In genomic region chr1:72914815-72915214, GRCm38 (mm10) we compare ENCODE assay signal across 9 mouse cellular contexts. TPM values are rescaled to one million over a fixed set of nuclear protein-coding genes. Genes with fewer than 3 reads are reported as not detected.
A peak's percentile ranks its signal among the peaks of the same experiment; 100 is the strongest.
DNase-seq lines count a peak whose midpoint lies in the region; ATAC-seq and TF ChIP-seq lines count a peak whose summit lies in the region.
"Had no signal": no experiment of that assay in that cellular context is flagged by ENCODE, and none has a peak within 500 bp of the region (broad histone marks: within the 10 kb centered on the region; RNA-seq: fewer than 3 reads in every experiment).

No protein-coding gene starts in this region.

- H3K9me3 ChIP-seq in intestine, embryonic 14.5 days (ENCODE audit: control insufficient read depth, low read length) = no peaks in the 10 kb centered on the region
- no peaks in the 10 kb centered on the region for H3K9me3 ChIP-seq in intestine, postnatal 0 days (ENCODE audit: control insufficient read depth)
- H3K9me3 ChIP-seq in limb, embryonic 10.5 days (replicated peaks) = no peaks in the 10 kb centered on the region
- no peaks in the 10 kb centered on the region for H3K9me3 ChIP-seq in liver, embryonic 11.5 days (ENCODE audit: control insufficient read depth, low read length)
- H3K9me3 ChIP-seq: embryonic facial prominence, embryonic 15.5 days had no signal

- H3K9ac ChIP-seq in intestine, embryonic 14.5 days (ENCODE audit: low read length) = no peak overlapping the region
- no peak overlapping the region for H3K9ac ChIP-seq in intestine, postnatal 0 days (ENCODE audit: low read depth, low read length)
- no peak overlapping the region for H3K9ac ChIP-seq in liver, embryonic 11.5 days (ENCODE audit: low read depth, low read length)
- H3K9ac ChIP-seq: embryonic facial prominence, embryonic 15.5 days had no signal

- WGBS in intestine, embryonic 14.5 days = 28% methylated on average over 6 of the region's 6 CpGs
- WGBS in intestine, postnatal 0 days = 44% methylated on average over 6 of the region's 6 CpGs
- WGBS in limb, embryonic 10.5 days = 66% methylated on average over 6 of the region's 6 CpGs
- WGBS in liver, embryonic 11.5 days = 56% methylated on average over 6 of the region's 6 CpGs

- ATAC-seq in intestine, embryonic 14.5 days (replicated peaks; ENCODE audit: low FRiP score, low TSS enrichment, low read depth) = no peak
- ATAC-seq in intestine, postnatal 0 days = no peak
- ATAC-seq in liver, embryonic 11.5 days (replicated peaks; ENCODE audit: low FRiP score) = no peak; the same call in 1 of the 2 replicates

- DNase-seq in intestine, embryonic 14.5 days (ENCODE audit: low spot score) = peak; percentile 49
- peak; percentile 31 for DNase-seq in brain, embryonic 14.5 days (ENCODE audit: low read depth)
- DNase-seq in heart, postnatal 4 days = peak; percentile 38
- peak; percentile 21 for DNase-seq in left cerebral cortex, postnatal 4 days
- DNase-seq in limb, embryonic 10.5 days (ENCODE audit: low spot score) = no peak
- DNase-seq in spleen, postnatal 14 days (ENCODE audit: low spot score in 2 of 2) = no peak
- DNase-seq in liver, embryonic 11.5 days (ENCODE audit: low spot score) = no peak

- no peak for TF ChIP-seq CTCF in intestine, postnatal 0 days (IDR thresholded peaks at IDR 0.05; ENCODE audit: low read depth)
- no peak for TF ChIP-seq CTCF in brain, embryonic 14.5 days (IDR thresholded peaks at IDR 0.05; ENCODE audit: borderline replicate concordance, extremely low read depth, insufficient read depth, insufficient read length)

- H3K27ac ChIP-seq in intestine, embryonic 14.5 days (ENCODE audit: low read depth) = peak overlapping the region; percentile 22
- no peak overlapping the region for H3K27ac ChIP-seq in intestine, postnatal 0 days (ENCODE audit: low read depth, low read length)
- H3K27ac ChIP-seq in limb, embryonic 10.5 days = no peak overlapping the region
- H3K27ac ChIP-seq in liver, embryonic 11.5 days (ENCODE audit: low read depth, low read length) = no peak overlapping the region
- H3K27ac ChIP-seq: embryonic facial prominence, embryonic 15.5 days had no signal

- TF ChIP-seq POLR2A in brain, embryonic 14.5 days (IDR thresholded peaks at IDR 0.05; ENCODE audit: borderline replicate concordance, extremely low read depth, insufficient read depth, insufficient read length, poor library complexity, severe bottlenecking) = no peak

- H3K27me3 ChIP-seq in intestine, embryonic 14.5 days (replicated peaks; ENCODE audit: control insufficient read depth, insufficient read depth, low read length) = no peaks in the 10 kb centered on the region
- H3K27me3 ChIP-seq in intestine, postnatal 0 days (replicated peaks; ENCODE audit: control insufficient read depth, insufficient read depth, low read length) = no peaks in the 10 kb centered on the region
- H3K27me3 ChIP-seq in limb, embryonic 10.5 days (ENCODE audit: low read depth, poor library complexity, severe bottlenecking) = no peaks in the 10 kb centered on the region
- H3K27me3 ChIP-seq in liver, embryonic 11.5 days (replicated peaks; ENCODE audit: control insufficient read depth, insufficient read depth, low read length) = no peaks in the 10 kb centered on the region
- H3K27me3 ChIP-seq: embryonic facial prominence, embryonic 15.5 days had no signal

- no peak overlapping the region for H3K4me3 ChIP-seq in intestine, embryonic 14.5 days (ENCODE audit: low read depth, low read length)
- H3K4me3 ChIP-seq in intestine, postnatal 0 days (ENCODE audit: low read depth, low read length) = no peak overlapping the region
- H3K4me3 ChIP-seq in limb, embryonic 10.5 days = no peak overlapping the region
- no peak overlapping the region for H3K4me3 ChIP-seq in liver, embryonic 11.5 days (ENCODE audit: low read depth, low read length)
- H3K4me3 ChIP-seq: embryonic facial prominence, embryonic 15.5 days had no signal

- peaks cover 6% of the 10 kb centered on the region; the same call in 1 of the 2 replicates for H3K4me1 ChIP-seq in intestine, embryonic 14.5 days (replicated peaks; ENCODE audit: control insufficient read depth, insufficient read depth, low read length)
- H3K4me1 ChIP-seq in intestine, postnatal 0 days (replicated peaks; ENCODE audit: control insufficient read depth, insufficient read depth, low read length) = 0 out of 2 replicates have a peak, but pooled peaks cover 4% of the 10 kb centered on the region
- no peaks in the 10 kb centered on the region for H3K4me1 ChIP-seq in limb, embryonic 10.5 days
- no peaks in the 10 kb centered on the region for H3K4me1 ChIP-seq in liver, embryonic 11.5 days (replicated peaks; ENCODE audit: control insufficient read depth, insufficient read depth, low read length)

- H3K36me3 ChIP-seq in intestine, embryonic 14.5 days (ENCODE audit: control insufficient read depth, insufficient read depth, low read length) = no peaks in the 10 kb centered on the region
- H3K36me3 ChIP-seq in intestine, postnatal 0 days (ENCODE audit: control insufficient read depth, insufficient read depth) = no peaks in the 10 kb centered on the region
- H3K36me3 ChIP-seq in limb, embryonic 10.5 days = no peaks in the 10 kb centered on the region
- H3K36me3 ChIP-seq in liver, embryonic 11.5 days (ENCODE audit: control insufficient read depth, insufficient read depth, low read length) = no peaks in the 10 kb centered on the region
- H3K36me3 ChIP-seq: embryonic facial prominence, embryonic 15.5 days had no signal

- no peak overlapping the region for H3K4me2 ChIP-seq in intestine, embryonic 14.5 days (ENCODE audit: low read length)
- no peak overlapping the region for H3K4me2 ChIP-seq in intestine, postnatal 0 days (replicated peaks; ENCODE audit: low read depth)
- H3K4me2 ChIP-seq in liver, embryonic 11.5 days = no peak overlapping the region
- H3K4me2 ChIP-seq: embryonic facial prominence, embryonic 15.5 days had no signal

- intact Hi-C loops in left cerebral cortex, postnatal 4 days (cut with DNase I) = no loop called here

RNA-seq across cellular contexts. Expression of gene Igfbp5, which starts 40.1 kb away (rescaled TPM):
- polyA plus RNA-seq in intestine, embryonic 14.5 days (2014; fragmentation: Nextera tagmentation; extraction: Ambion mirVana) = 46.2 and 53.1 TPM in 2 replicates
- 14.3 and 14.6 TPM in 2 replicates for polyA plus RNA-seq in intestine, postnatal 0 days (2015; fragmentation: Nextera tagmentation; extraction: Ambion mirVana)
- polyA plus RNA-seq in brain, embryonic 14.5 days (2012; rRNA removed) = 31.0 and 73.8 TPM in 2 replicates
- 100 to 1,000 TPM; 190 to 236 TPM for total RNA-seq in heart, postnatal 4 days (2021)
- total RNA-seq in left cerebral cortex, postnatal 4 days (2021) = 100 to 1,000 TPM; 114 to 119 TPM
- 44.4 and 55.4 TPM in 2 replicates for polyA plus RNA-seq in limb, embryonic 10.5 days (2016; fragmentation: Nextera tagmentation; extraction: Ambion mirVana)
- polyA plus RNA-seq in liver, embryonic 11.5 days (2014; fragmentation: Nextera tagmentation; extraction: Ambion mirVana) = 29.3 and 33.8 TPM in 2 replicates

Comparison
In these comparisons a context has a peak if more than half of its experiments do, and no peak if none do; other contexts are left out.
1. DNase-seq: peak in intestine, embryonic 14.5 days (single experiment), brain, embryonic 14.5 days (single experiment), heart, postnatal 4 days (single experiment) and left cerebral cortex, postnatal 4 days (single experiment); none in limb, embryonic 10.5 days (single experiment), spleen, postnatal 14 days (0 of 2) and liver, embryonic 11.5 days (single experiment).